Comparison of ENCODE assay signal across 17 mouse cellular contexts in the genomic region with DNA sequence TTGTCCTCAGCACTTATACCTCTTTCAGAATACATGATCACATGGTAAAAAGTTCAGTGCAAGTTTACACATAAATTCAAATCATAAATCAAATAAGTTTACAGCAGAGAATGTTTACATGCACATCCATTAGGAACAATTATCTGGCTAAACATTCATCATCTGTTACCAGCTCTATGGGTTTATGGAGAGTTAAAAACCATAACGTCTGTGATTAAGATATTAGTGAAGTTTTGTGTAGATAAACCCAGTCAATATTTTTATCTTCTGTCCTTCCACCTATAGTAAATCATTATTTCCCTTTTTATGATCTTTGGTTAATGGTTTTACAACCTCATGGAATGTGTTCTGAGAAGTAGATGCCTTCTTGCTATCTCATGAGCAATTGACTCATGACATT.
"Had no signal": no experiment of that assay in that cellular context is flagged by ENCODE, and none has a peak within 500 bp of the region (broad histone marks: within the 10 kb centered on the region; RNA-seq: fewer than 3 reads in every experiment).

No protein-coding gene starts in this region.

- H3K27ac ChIP-seq: neural tube, embryonic 12.5 days; neural tube, embryonic 13.5 days; neural tube, embryonic 15.5 days; stomach, embryonic 15.5 days; stomach, postnatal 0 days had no signal

- H3K36me3 ChIP-seq: neural tube, embryonic 12.5 days; neural tube, embryonic 13.5 days; neural tube, embryonic 15.5 days; stomach, embryonic 15.5 days had no signal

- H3K4me1 ChIP-seq: neural tube, embryonic 12.5 days; neural tube, embryonic 13.5 days; neural tube, embryonic 15.5 days; stomach, embryonic 15.5 days had no signal

- H3K9me3 ChIP-seq: neural tube, embryonic 12.5 days; neural tube, embryonic 13.5 days; neural tube, embryonic 15.5 days; stomach, embryonic 15.5 days had no signal

- H3K4me2 ChIP-seq: neural tube, embryonic 12.5 days; neural tube, embryonic 13.5 days; neural tube, embryonic 15.5 days; stomach, embryonic 15.5 days had no signal

- H3K4me3 ChIP-seq: neural tube, embryonic 12.5 days; neural tube, embryonic 13.5 days; neural tube, embryonic 15.5 days; stomach, embryonic 15.5 days had no signal

- H3K27me3 ChIP-seq: neural tube, embryonic 12.5 days; neural tube, embryonic 13.5 days; neural tube, embryonic 15.5 days; stomach, embryonic 15.5 days had no signal

- DNase-seq: retina, postnatal 1 day; right cerebral cortex, adult 18-20 months; right cerebral cortex, postnatal 14 days; right cerebral cortex, postnatal 25 days; right cerebral cortex, postnatal 4 days; spleen, adult 18-20 months; thymus, adult 18-20 months; thymus, adult 2 months; thymus, postnatal 14 days; thymus, postnatal 25 days; thymus, postnatal 36 days; thymus, postnatal 4 days had no signal

- H3K9ac ChIP-seq: neural tube, embryonic 12.5 days; neural tube, embryonic 13.5 days; neural tube, embryonic 15.5 days; stomach, embryonic 15.5 days had no signal
